Mouse (Mus musculus): ENCODE data around the gene Supt6.

The Supt6 gene

GRCm38 (mm10) chr11:78181830-78182357 is 63.9 kb downstream of the Supt6 start:
- peak; percentile 89 for DNase-seq

DNA sequence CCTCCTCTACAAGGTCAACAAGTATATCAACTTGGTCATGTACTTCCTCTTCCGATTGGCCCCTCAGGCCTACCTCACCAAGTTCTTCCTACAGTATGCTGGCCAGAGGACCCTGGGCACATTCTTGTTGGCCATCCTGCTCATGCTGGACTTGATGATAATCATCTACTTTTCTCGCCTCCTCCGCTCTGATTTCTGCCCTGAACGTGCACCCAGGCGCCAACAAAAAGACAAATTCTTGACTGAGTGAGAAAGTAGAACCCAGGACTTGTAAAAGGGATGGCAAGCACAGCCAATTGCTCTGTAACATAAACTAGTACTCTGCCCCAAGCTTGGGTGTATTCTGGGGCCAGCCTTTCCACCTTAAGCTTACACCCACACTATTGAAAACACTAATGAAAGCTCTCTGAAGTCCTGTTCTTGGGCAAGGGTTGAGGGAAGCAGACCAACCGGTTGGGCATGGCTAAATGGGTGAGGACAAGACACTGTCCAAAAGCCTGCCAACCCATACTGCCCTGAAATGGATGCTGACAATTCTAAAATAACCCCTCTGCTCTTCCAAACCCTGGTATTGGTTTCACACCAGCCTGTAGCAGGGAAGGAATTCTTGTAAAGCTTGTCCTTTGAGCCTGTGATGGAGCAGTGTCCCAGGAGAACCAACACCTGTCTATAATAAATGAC is 65.6 kb downstream of the Supt6 start:
- DNase-seq: peak; percentile 87

DNA sequence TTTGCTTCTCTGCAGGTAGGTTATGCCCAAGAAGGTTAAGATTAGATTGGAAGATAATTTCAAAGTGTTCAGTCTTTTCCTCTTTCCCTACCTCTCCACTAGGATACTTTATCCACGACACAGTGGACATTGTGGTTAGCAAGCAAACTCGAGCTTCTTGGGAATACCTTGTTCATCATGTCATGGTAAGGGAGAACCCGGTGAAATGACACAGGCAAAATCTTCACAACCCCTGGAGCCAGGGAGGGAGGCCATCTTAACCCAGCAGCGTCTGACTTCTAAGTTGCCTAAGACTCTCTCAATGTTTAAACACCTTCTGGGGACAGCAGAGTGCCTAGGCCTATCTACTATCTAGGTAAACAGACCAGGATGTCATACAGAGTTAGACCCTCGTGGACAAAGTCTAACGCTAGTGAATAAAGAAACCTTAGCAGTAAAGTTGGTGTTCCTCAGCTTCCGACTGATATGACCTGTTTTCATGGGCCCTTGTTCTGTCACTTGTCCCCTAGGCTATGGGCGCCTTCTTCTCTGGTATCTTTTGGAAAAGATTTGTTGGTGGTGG is 66.3 kb downstream of the Supt6 start:
- no peak for DNase-seq

DNA sequence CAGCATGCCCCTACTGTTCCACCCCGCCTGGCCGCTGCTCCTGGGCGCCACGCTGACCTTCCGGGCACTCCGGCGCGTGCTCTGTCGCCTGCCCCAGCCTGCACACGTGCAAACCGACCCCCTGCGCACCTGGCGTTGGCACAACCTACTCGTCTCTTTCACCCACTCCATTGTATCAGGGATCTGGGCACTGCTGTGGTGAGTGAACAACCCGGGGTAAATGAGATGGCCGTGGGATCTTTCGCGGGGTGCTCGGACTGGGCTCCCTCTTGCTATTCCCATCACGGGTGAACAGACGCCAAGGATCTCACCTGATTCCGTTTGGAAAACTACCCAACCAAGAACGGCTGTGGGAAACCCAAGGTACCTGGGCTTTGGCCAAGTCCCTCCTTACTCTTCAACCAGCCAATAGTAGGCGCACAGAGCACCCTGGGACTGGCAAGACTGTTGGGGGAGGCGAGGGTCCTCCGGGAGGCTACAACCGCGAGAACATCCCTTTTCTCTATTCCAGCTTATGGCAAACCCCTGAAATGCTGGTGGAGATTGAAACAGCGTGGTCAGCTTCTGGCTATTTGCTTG is 66.8 kb downstream of the Supt6 start:
- DNase-seq: peak; percentile 97

GRCm38 (mm10) chr11:78177903-78178858 is 67.6 kb downstream of the Supt6 start:
- DNase-seq: peak; percentile 99

DNA sequence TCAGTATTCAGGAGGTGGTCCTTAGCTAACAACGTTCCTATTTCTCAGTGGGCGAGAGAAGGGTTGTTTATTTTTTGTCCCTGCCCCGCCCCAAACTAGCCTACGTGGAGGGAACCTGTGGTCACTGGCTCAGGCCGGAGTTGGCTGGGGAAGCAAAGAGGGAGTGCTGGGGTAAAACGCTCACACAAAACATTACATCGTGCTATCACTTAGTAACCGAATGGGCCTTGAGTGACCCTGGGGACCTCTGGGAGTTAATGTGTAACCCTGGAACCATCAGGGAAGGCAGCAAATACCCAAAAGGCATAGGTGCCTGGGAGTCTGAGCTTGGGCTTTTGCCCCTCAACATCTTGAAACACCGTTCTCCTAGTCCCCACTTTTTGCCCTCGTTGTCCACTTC is 68.3 kb downstream of the Supt6 start:
- peak; percentile 96 for DNase-seq

DNA sequence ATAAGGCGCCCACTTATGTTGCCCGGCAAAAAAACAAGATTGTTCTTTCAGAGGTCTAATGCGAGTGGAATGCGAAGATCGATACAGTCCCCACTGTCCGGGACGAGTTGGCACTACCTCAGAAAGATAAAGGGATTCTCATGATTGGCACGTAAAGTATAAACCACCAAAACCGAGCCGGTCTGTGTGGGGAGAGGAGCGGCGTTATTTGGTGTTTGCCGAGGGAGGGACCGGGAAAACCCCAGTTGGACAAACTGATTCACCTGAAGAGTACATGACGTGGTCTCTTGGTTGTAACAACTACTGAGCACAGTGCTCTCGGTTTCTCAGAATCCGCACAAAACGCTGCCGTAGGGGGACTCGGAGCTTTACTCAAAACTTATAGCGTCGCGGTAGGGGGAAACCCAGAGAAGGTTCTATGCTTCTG is 68.9 kb downstream of the Supt6 start:
- peak; percentile 93 for DNase-seq

DNA sequence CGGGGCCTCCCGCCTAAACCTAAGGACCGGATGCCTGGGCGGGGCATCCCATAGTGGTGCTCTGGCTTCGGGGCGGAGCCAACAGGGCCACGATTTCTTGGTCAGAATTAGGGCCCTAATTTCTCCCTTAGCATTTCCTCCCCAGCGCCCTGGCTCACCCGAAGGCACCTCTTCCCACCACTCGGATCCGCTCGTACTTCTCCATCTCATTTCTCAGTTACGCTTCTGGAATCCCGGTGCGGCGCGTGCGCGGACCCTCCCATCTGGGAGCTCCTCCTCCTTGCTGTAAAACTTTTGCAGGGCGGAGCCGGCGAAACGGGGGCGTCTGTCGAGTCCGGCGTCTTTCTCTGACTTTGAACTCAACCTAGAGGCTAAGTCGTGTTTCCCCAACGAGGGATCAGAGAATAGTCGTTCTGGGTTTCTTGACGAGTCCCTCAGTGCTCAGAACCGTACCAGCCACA is 69.4 kb downstream of the Supt6 start, which contains the start of the genes Nek8 and Tlcd1:
Gene Nek8 (minus strand): TSS at position 274 of the 461 bp plus-strand sequence.
Gene Tlcd1 (plus strand): TSS at position 310 of the 461 bp plus-strand sequence.
- peak; percentile 99 for DNase-seq

DNA sequence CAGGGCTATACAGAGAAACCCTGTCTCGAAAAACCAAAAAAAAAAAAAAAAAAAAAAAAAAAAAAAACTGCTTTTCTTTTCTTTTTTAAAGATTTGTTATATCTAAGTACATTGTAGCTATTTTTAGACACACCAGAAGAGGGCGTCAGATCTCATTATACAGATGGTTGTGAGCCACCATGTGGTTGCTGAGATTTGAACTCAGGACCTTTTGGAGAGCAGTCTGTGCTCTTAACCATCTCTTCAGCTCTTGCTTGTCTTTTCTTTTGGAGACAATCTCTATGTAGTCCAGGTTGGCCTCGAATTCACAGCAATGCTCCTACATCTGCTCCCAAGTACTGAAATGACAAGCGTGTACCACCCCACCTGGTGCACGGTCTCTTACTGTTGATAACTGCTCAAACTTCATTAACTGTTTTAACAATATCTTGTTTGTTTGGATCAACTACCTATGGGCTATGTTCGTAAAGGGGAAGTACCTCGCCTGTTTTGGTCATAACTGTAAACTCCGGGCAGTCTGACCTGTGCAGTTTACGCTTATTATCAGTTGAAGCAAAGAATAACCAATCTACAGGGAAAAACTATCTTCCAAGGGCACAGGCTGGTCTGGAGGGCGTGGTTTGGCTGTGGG is 69.9 kb downstream of the Supt6 start:
- no peak for DNase-seq

- no peak for DNase-seq
These were observed 71.3 kb downstream of the Supt6 start for GRCm38 (mm10) chr11:78174506-78174905.

- peak; percentile 91 for DNase-seq
These were observed 72.9 kb downstream of the Supt6 start for GRCm38 (mm10) chr11:78172748-78173383.

GRCm38 (mm10) chr11:78172034-78172747 is 73.6 kb downstream of the Supt6 start:
- DNase-seq: peak; percentile 87

DNA sequence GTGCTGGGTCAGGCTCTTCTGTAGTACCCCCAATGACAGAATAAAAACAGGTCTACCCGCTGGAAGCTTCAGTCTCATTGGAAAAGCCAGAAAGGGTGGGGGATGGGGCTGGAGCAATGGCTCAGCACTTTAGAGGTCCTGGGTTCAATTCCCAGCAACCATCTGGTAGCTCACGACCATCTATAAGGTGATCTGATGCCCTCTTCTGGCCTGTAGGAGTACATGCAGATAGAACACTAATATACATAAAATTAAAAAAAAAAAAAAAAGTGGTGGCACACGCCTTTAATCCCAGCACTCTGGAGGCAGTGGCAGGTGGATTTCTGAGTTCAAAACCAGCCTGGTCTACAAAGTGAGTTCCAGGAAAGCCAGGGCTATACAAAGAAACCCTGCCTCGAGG is 74.5 kb downstream of the Supt6 start:
- DNase-seq: no peak

GRCm38 (mm10) chr11:78170306-78170705 is 75.5 kb downstream of the Supt6 start:
- peak; percentile 87 for DNase-seq

GRCm38 (mm10) chr11:78168541-78169468 is 77.0 kb downstream of the Supt6 start:
- DNase-seq: no peak

- DNase-seq: peak; percentile 88
These were observed 78.4 kb downstream of the Supt6 start for GRCm38 (mm10) chr11:78167257-78167959.

DNA sequence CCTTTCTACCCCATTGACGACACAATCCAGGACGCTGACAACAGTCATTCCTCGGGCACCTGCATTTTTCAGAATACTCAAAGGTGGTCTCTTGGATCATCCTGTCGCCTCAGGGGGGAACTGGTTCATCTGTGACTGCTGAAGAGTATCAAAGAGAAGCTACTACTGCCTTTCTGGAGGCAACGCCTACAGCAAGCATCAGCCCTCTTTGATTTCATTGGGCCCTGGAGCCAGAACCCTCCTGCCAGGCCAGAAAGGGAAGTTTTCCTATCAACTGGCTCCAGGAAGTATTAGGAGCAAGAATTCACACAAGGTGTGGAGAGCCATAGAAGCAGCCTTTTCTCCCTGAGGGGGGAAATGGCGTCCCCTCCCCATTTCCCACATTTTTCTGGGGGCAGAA is 79.1 kb downstream of the Supt6 start:
- no peak for DNase-seq

DNA sequence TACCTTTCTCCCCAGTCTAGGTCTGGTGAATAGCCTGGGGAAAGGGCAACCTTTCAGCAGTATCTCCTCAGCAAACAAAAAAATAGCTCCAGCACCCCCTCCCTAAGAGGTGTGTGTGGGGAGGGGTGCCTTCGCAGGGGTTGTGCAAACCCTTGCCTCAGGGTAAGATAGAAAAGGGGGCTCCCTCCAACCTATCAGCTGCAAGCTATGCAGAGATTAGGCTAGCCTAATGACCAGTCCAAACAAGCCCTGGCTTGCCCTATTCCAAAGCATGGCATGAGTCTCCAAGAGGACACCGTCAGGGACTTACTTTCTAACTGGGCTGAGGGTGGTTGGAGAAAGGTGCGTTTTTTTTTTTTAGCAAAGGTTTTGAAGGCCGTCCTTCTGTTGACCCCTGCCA is 79.6 kb downstream of the Supt6 start:
- peak; percentile 85 for DNase-seq

DNA sequence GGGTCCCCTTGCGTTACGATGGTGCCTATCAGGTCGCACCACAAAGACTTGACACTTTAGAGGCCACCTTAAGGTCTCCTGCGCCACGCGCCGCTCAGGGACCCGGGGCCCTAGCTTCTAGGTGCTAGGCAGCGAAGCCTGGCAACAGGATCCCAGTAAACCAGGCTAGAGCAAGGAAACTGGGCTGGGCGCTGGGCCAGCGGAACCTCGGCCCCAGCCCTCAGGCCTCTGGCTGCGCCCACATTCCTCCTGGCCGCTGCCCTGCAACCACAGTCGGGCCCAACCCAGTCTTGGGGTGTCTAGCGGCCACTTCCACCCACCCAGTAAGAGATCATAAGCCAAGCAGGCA is 80.1 kb downstream of the Supt6 start:
- DNase-seq: no peak

All from heart, adult 11 months (tissue).